Mouse (Mus musculus) embryo, embryonic 10 days (tissue): ENCODE data around the gene Rcan2.

Experiments used
- DNase-seq: peaks from one replicate; pipeline ENCODE4 v3.0.0-alpha.2; 2015; ENCODE audit warnings: low spot score

Gene Rcan2

GRCm38 (mm10) chr17:43801077-43801476, at the start of gene Rcan2:
Gene Rcan2, plus strand, starts transcription at chr17:43801351.
- peak; percentile 76 for DNase-seq

GRCm38 (mm10) chr17:43752811-43753210, 48.3 kb upstream of the Rcan2 start:
- no peak for DNase-seq

- DNase-seq, result peak; percentile 33
Measured at GRCm38 (mm10) chr17:43754687-43755086, 46.5 kb upstream of the Rcan2 start.

GRCm38 (mm10) chr17:43758607-43759259, 42.4 kb upstream of the Rcan2 start:
- DNase-seq, result peak; percentile 26

GRCm38 (mm10) chr17:43784531-43784930, 16.6 kb upstream of the Rcan2 start:
- no peak for DNase-seq

- DNase-seq, result no peak
Measured at GRCm38 (mm10) chr17:43788222-43788621, 12.9 kb upstream of the Rcan2 start.

- DNase-seq, result no peak
Measured at GRCm38 (mm10) chr17:43789376-43789775, 11.8 kb upstream of the Rcan2 start.

- DNase-seq, result no peak
Measured at GRCm38 (mm10) chr17:43791751-43792150, 9.4 kb upstream of the Rcan2 start.

- no peak for DNase-seq
Measured at GRCm38 (mm10) chr17:43794731-43795280, 6.3 kb upstream of the Rcan2 start.

- DNase-seq, result peak; percentile 76
Measured at GRCm38 (mm10) chr17:43801595-43802373, 633 bp downstream of the Rcan2 start.

- no peak for DNase-seq
Measured at GRCm38 (mm10) chr17:43802414-43802813, 1.3 kb downstream of the Rcan2 start.

- DNase-seq, result no peak
Measured at GRCm38 (mm10) chr17:43803111-43803510, 2.0 kb downstream of the Rcan2 start.

- DNase-seq, result no peak
Measured at GRCm38 (mm10) chr17:43803764-43804163, 2.6 kb downstream of the Rcan2 start.

GRCm38 (mm10) chr17:43806841-43807240, 5.7 kb downstream of the Rcan2 start:
- no peak for DNase-seq

GRCm38 (mm10) chr17:43811453-43811852, 10.3 kb downstream of the Rcan2 start:
- DNase-seq, result no peak

GRCm38 (mm10) chr17:43815376-43815775, 14.2 kb downstream of the Rcan2 start:
- no peak for DNase-seq

- DNase-seq, result no peak
Measured at GRCm38 (mm10) chr17:43816480-43816879, 15.3 kb downstream of the Rcan2 start.

GRCm38 (mm10) chr17:43817171-43817570, 16.0 kb downstream of the Rcan2 start:
- no peak for DNase-seq

- no peak for DNase-seq
Measured at GRCm38 (mm10) chr17:43818390-43818789, 17.2 kb downstream of the Rcan2 start.

- DNase-seq, result no peak
Measured at GRCm38 (mm10) chr17:43820904-43821303, 19.8 kb downstream of the Rcan2 start.

GRCm38 (mm10) chr17:43822207-43822606, 21.1 kb downstream of the Rcan2 start:
- DNase-seq, result no peak

- no peak for DNase-seq
Measured at GRCm38 (mm10) chr17:43822630-43823029, 21.5 kb downstream of the Rcan2 start.

GRCm38 (mm10) chr17:43824781-43825410, 23.7 kb downstream of the Rcan2 start:
- no peak for DNase-seq
